Mouse (Mus musculus) gastrocnemius, postnatal 25 days (tissue): ENCODE data around the gene Stpg2. TPM values are rescaled to one million over a fixed set of nuclear protein-coding genes. Genes with fewer than 3 reads are reported as not detected.
"Not testable (repeated sequence)": the region's sequence is repeated elsewhere in the genome, so short reads cannot be mapped to it uniquely, and the experiment has no call there.

Source experiments
- DNase-seq: peaks from one replicate; pipeline ENCODE4 v3.0.0; 2022
- long read RNA-seq, 2 experiments: library from polyadenylated mRNA; stranded (forward); transcript quantifications; one replicate each; pipeline ENCODE4 v2.0.0; 2021
- total RNA-seq, 2 experiments: library from RNA; stranded (reverse); gene quantifications; 1 replicate in 1 of 2; 2 replicates in 1 of 2; pipeline ENCODE4 v1.2.3; 2021

Gene Stpg2
- total RNA-seq = not detected
- long read RNA-seq, experiment 1 = 0 reads
- long read RNA-seq, experiment 2 = 0 reads

- DNase-seq = peak; percentile 84
Observed at GRCm38 (mm10) chr3:139205444-139205998, at the start of gene Stpg2. Gene Stpg2 (plus strand): TSS chr3:139205694.

GRCm38 (mm10) chr3:139162146-139162545, 43.3 kb upstream of the Stpg2 start:
- no peak for DNase-seq

- no peak for DNase-seq
Observed at GRCm38 (mm10) chr3:139162658-139163057, 42.8 kb upstream of the Stpg2 start.

GRCm38 (mm10) chr3:139168510-139169269, 36.8 kb upstream of the Stpg2 start:
- no peak for DNase-seq

- no peak for DNase-seq
Observed at GRCm38 (mm10) chr3:139169740-139170139, 35.8 kb upstream of the Stpg2 start.

- DNase-seq = no peak
Observed at GRCm38 (mm10) chr3:139176936-139177335, 28.6 kb upstream of the Stpg2 start.

GRCm38 (mm10) chr3:139191541-139191940, 14.0 kb upstream of the Stpg2 start:
- no peak for DNase-seq

GRCm38 (mm10) chr3:139193917-139194316, 11.6 kb upstream of the Stpg2 start:
- DNase-seq = no peak

GRCm38 (mm10) chr3:139198412-139198811, 7.1 kb upstream of the Stpg2 start:
- DNase-seq = no peak

GRCm38 (mm10) chr3:139200324-139200723, 5.2 kb upstream of the Stpg2 start:
- no peak for DNase-seq

GRCm38 (mm10) chr3:139216945-139217344, 11.5 kb downstream of the Stpg2 start:
- DNase-seq = no peak

GRCm38 (mm10) chr3:139225123-139225522, 19.6 kb downstream of the Stpg2 start:
- DNase-seq = no peak

- no peak for DNase-seq
Observed at GRCm38 (mm10) chr3:139226811-139227210, 21.3 kb downstream of the Stpg2 start.

- no peak for DNase-seq
Observed at GRCm38 (mm10) chr3:139245219-139245618, 39.7 kb downstream of the Stpg2 start.

GRCm38 (mm10) chr3:139246508-139246907, 41.0 kb downstream of the Stpg2 start:
- DNase-seq = no peak

GRCm38 (mm10) chr3:139262359-139262758, 56.9 kb downstream of the Stpg2 start:
- DNase-seq = not testable (repeated sequence)

- DNase-seq = no peak
Observed at GRCm38 (mm10) chr3:139297909-139298308, 92.4 kb downstream of the Stpg2 start.

- no peak for DNase-seq
Observed at GRCm38 (mm10) chr3:139308078-139308809, 102.8 kb downstream of the Stpg2 start.

- no peak for DNase-seq
Observed at GRCm38 (mm10) chr3:139311721-139312120, 106.2 kb downstream of the Stpg2 start.

GRCm38 (mm10) chr3:139380494-139380893, 175.0 kb downstream of the Stpg2 start:
- DNase-seq = no peak

- no peak for DNase-seq
Observed at GRCm38 (mm10) chr3:139397077-139397865, 191.8 kb downstream of the Stpg2 start.

GRCm38 (mm10) chr3:139404673-139405072, 199.2 kb downstream of the Stpg2 start:
- no peak for DNase-seq
